Mouse (Mus musculus): ENCODE measurements around the gene Elmo1. TPM values are rescaled to one million over a fixed set of nuclear protein-coding genes. Genes with fewer than 3 reads are reported as not detected.

The Elmo1 gene
- polyA plus RNA-seq, 1 experiment = 16.1 TPM

- no peak for TF ChIP-seq CTCF (IDR thresholded peaks at IDR 0.05; ENCODE audit: low read depth, low read length)
- no peak for TF ChIP-seq POLR2A (IDR thresholded peaks at IDR 0.05; ENCODE audit: insufficient read depth, low read length)
- no peak for TF ChIP-seq EP300 (IDR thresholded peaks at IDR 0.05; ENCODE audit: insufficient read depth, low read depth, low read length)
- Histone ChIP-seq H3K36me3 (ENCODE audit: control insufficient read depth, insufficient read depth, low read length, poor library complexity, severe bottlenecking) (no peaks in the 10 kb centered on the region), H3K27me3 (ENCODE audit: control insufficient read depth, insufficient read depth, low read length, poor library complexity, severe bottlenecking) (no peaks in the 10 kb centered on the region), H3K4me3 (ENCODE audit: low read depth, low read length) (no peak overlapping the region), H3K9me3 (replicated peaks; ENCODE audit: control insufficient read depth, insufficient read depth, low read length, poor library complexity, severe bottlenecking) (no peaks in the 10 kb centered on the region), H3K27ac (ENCODE audit: insufficient read depth, low read length) (peak overlapping the region; percentile 91), H3K9ac (ENCODE audit: low read depth, poor library complexity, severe bottlenecking) (no peak overlapping the region), H3K4me1 (ENCODE audit: control insufficient read depth, insufficient read depth, low read length) (peaks cover 2% of the 10 kb centered on the region)
Measured at GRCm38 (mm10) chr13:20097934-20098593, 7.7 kb downstream of the Elmo1 start.

GRCm38 (mm10) chr13:20098594-20098965 lies 8.2 kb downstream of the Elmo1 start:
- no peak for TF ChIP-seq POLR2A (IDR thresholded peaks at IDR 0.05; ENCODE audit: insufficient read depth, low read length)
- TF ChIP-seq EP300 (IDR thresholded peaks at IDR 0.05; ENCODE audit: insufficient read depth, low read depth, low read length) = no peak
- no peak for TF ChIP-seq CTCF (IDR thresholded peaks at IDR 0.05; ENCODE audit: low read depth, low read length)
- H3K9me3 ChIP-seq (replicated peaks; ENCODE audit: control insufficient read depth, insufficient read depth, low read length, poor library complexity, severe bottlenecking) = no peaks in the 10 kb centered on the region
- H3K9ac ChIP-seq (ENCODE audit: low read depth, poor library complexity, severe bottlenecking) = no peak overlapping the region
- no peaks in the 10 kb centered on the region for H3K36me3 ChIP-seq (ENCODE audit: control insufficient read depth, insufficient read depth, low read length, poor library complexity, severe bottlenecking)
- no peaks in the 10 kb centered on the region for H3K27me3 ChIP-seq (ENCODE audit: control insufficient read depth, insufficient read depth, low read length, poor library complexity, severe bottlenecking)
- H3K4me3 ChIP-seq (ENCODE audit: low read depth, low read length) = no peak overlapping the region
- 0 out of 2 replicates have a peak overlapping the region, but pooled peaks have one; percentile 91 for H3K27ac ChIP-seq (ENCODE audit: insufficient read depth, low read length)
- H3K4me1 ChIP-seq (ENCODE audit: control insufficient read depth, insufficient read depth, low read length) = peaks cover 2% of the 10 kb centered on the region

- Histone ChIP-seq H3K4me1 (ENCODE audit: control insufficient read depth, insufficient read depth, low read length) (peaks cover 2% of the 10 kb centered on the region), H3K27ac (ENCODE audit: insufficient read depth, low read length) (peak overlapping the region; percentile 5; the same call in 1 of the 2 replicates), H3K27me3 (ENCODE audit: control insufficient read depth, insufficient read depth, low read length, poor library complexity, severe bottlenecking) (no peaks in the 10 kb centered on the region), H3K36me3 (ENCODE audit: control insufficient read depth, insufficient read depth, low read length, poor library complexity, severe bottlenecking) (no peaks in the 10 kb centered on the region), H3K4me3 (ENCODE audit: low read depth, low read length) (no peak overlapping the region), H3K9me3 (replicated peaks; ENCODE audit: control insufficient read depth, insufficient read depth, low read length, poor library complexity, severe bottlenecking) (no peaks in the 10 kb centered on the region), H3K9ac (ENCODE audit: low read depth, poor library complexity, severe bottlenecking) (no peak overlapping the region)
- peak; percentile 58; the same call in 1 of the 2 replicates for TF ChIP-seq EP300 (IDR thresholded peaks at IDR 0.05; ENCODE audit: insufficient read depth, low read depth, low read length)
- no peak for TF ChIP-seq POLR2A (IDR thresholded peaks at IDR 0.05; ENCODE audit: insufficient read depth, low read length)
Measured at GRCm38 (mm10) chr13:20099546-20099945, 9.2 kb downstream of the Elmo1 start.

GRCm38 (mm10) chr13:20100357-20100756 lies 10.0 kb downstream of the Elmo1 start:
- Histone ChIP-seq H3K4me3 (ENCODE audit: low read depth, low read length) (no peak overlapping the region), H3K27ac (ENCODE audit: insufficient read depth, low read length) (no peak overlapping the region), H3K9ac (ENCODE audit: low read depth, poor library complexity, severe bottlenecking) (no peak overlapping the region), H3K9me3 (replicated peaks; ENCODE audit: control insufficient read depth, insufficient read depth, low read length, poor library complexity, severe bottlenecking) (no peaks in the 10 kb centered on the region), H3K27me3 (ENCODE audit: control insufficient read depth, insufficient read depth, low read length, poor library complexity, severe bottlenecking) (no peaks in the 10 kb centered on the region), H3K4me1 (ENCODE audit: control insufficient read depth, insufficient read depth, low read length) (peaks cover 2% of the 10 kb centered on the region), H3K36me3 (ENCODE audit: control insufficient read depth, insufficient read depth, low read length, poor library complexity, severe bottlenecking) (no peaks in the 10 kb centered on the region)
- TF ChIP-seq CTCF (IDR thresholded peaks at IDR 0.05; ENCODE audit: low read depth, low read length) (no peak), EP300 (IDR thresholded peaks at IDR 0.05; ENCODE audit: insufficient read depth, low read depth, low read length) (no peak), POLR2A (IDR thresholded peaks at IDR 0.05; ENCODE audit: insufficient read depth, low read length) (no peak)

GRCm38 (mm10) chr13:20101691-20102090 lies 11.3 kb downstream of the Elmo1 start:
- no peak overlapping the region for H3K27ac ChIP-seq (ENCODE audit: insufficient read depth, low read length)
- no peaks in the 10 kb centered on the region for H3K36me3 ChIP-seq (ENCODE audit: control insufficient read depth, insufficient read depth, low read length, poor library complexity, severe bottlenecking)
- TF ChIP-seq CTCF (IDR thresholded peaks at IDR 0.05; ENCODE audit: low read depth, low read length) (no peak), EP300 (IDR thresholded peaks at IDR 0.05; ENCODE audit: insufficient read depth, low read depth, low read length) (no peak), POLR2A (IDR thresholded peaks at IDR 0.05; ENCODE audit: insufficient read depth, low read length) (no peak)
- peaks cover 2% of the 10 kb centered on the region for H3K4me1 ChIP-seq (ENCODE audit: control insufficient read depth, insufficient read depth, low read length)
- H3K4me3 ChIP-seq (ENCODE audit: low read depth, low read length) = no peak overlapping the region
- H3K9me3 ChIP-seq (replicated peaks; ENCODE audit: control insufficient read depth, insufficient read depth, low read length, poor library complexity, severe bottlenecking) = no peaks in the 10 kb centered on the region
- no peak overlapping the region for H3K9ac ChIP-seq (ENCODE audit: low read depth, poor library complexity, severe bottlenecking)
- no peaks in the 10 kb centered on the region for H3K27me3 ChIP-seq (ENCODE audit: control insufficient read depth, insufficient read depth, low read length, poor library complexity, severe bottlenecking)

- Histone ChIP-seq H3K27ac (ENCODE audit: insufficient read depth, low read length) (no peak overlapping the region), H3K36me3 (ENCODE audit: control insufficient read depth, insufficient read depth, low read length, poor library complexity, severe bottlenecking) (no peaks in the 10 kb centered on the region), H3K4me3 (ENCODE audit: low read depth, low read length) (no peak overlapping the region), H3K9ac (ENCODE audit: low read depth, poor library complexity, severe bottlenecking) (no peak overlapping the region), H3K4me1 (ENCODE audit: control insufficient read depth, insufficient read depth, low read length) (peaks cover 3% of the 10 kb centered on the region), H3K9me3 (replicated peaks; ENCODE audit: control insufficient read depth, insufficient read depth, low read length, poor library complexity, severe bottlenecking) (no peaks in the 10 kb centered on the region), H3K27me3 (ENCODE audit: control insufficient read depth, insufficient read depth, low read length, poor library complexity, severe bottlenecking) (no peaks in the 10 kb centered on the region)
- TF ChIP-seq POLR2A (IDR thresholded peaks at IDR 0.05; ENCODE audit: insufficient read depth, low read length) = no peak
- no peak for TF ChIP-seq CTCF (IDR thresholded peaks at IDR 0.05; ENCODE audit: low read depth, low read length)
- TF ChIP-seq EP300 (IDR thresholded peaks at IDR 0.05; ENCODE audit: insufficient read depth, low read depth, low read length) = no peak
Measured at GRCm38 (mm10) chr13:20104791-20105190, 14.4 kb downstream of the Elmo1 start.

Data from ES-Bruce4 (cell line).